Mouse (Mus musculus): ENCODE measurements around the gene Exoc2.

DNA sequence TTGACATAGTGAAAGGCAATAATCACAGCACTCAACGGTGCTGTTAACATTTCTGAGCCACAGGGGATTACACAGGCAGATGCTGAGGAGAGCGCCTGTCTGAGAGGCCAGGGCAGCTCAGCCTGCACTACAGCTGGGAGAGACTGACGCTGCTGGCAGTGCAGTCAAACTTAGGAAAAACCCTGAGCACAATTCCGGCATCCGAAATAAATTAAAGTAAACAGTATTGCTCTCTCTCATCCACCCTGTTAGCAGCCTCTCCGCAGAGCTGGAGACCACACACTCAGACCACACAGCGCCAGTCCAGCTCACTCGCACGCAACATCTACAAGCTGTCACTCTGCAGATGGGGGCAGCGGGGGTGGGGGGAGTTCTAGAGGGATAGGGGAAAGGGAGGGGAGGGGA is 7.4 kb downstream of the Exoc2 start:
- no peak for TF ChIP-seq POLR2A (IDR thresholded peaks at IDR 0.05; ENCODE audit: insufficient read length, low read depth)
- no peak for TF ChIP-seq MYOG (IDR thresholded peaks at IDR 0.05; ENCODE audit: control insufficient read depth in 1 of 3, insufficient read depth in 1 of 3, insufficient read length in 2 of 3, low read depth in 2 of 3)
- no peak for TF ChIP-seq POLR2AphosphoS2 (IDR thresholded peaks at IDR 0.05; ENCODE audit: insufficient read length, low read depth)
